Mouse (Mus musculus): ENCODE measurements around the gene Cldn7.

GRCm38 (mm10) chr11:69998567-69999491 is 34.2 kb downstream of the Cldn7 start:
- TF ChIP-seq POLR2A (IDR thresholded peaks at IDR 0.05; ENCODE audit: extremely low read depth, insufficient read depth, low read length): no peak
- peak; percentile 20; the same call in 1 of the 2 replicates for TF ChIP-seq CTCF (IDR thresholded peaks at IDR 0.05; ENCODE audit: extremely low read depth, insufficient read depth, low read length)
